Mouse (Mus musculus) embryonic facial prominence, embryonic 14.5 days (tissue): ENCODE measurements at regions not wholly inside any gene's neighbourhood (a gene's known extent, or its start where the extent isn't known, plus 50 kb on each side); places are given as distances from the start of the nearest gene placed in this dataset.

Source experiments
- ATAC-seq: fragments of 200-750 bp; cut with Nextera tagmentation; 2 replicates; pipeline ENCODE4 v1.8.0; 2017; ENCODE audit warnings: low read depth, moderate number of reproducible peaks, moderate TSS enrichment
- DNase-seq: peaks from one replicate; pipeline ENCODE4 v3.0.0-alpha.2; 2015; ENCODE audit warnings: low spot score
- H3K27ac ChIP-seq: fragments of 300-500 bp; sonication (generic); replicated peaks from 2 replicates; pipeline ENCODE4 v1.5.1; 2014; ENCODE audit warnings: low read depth, mild to moderate bottlenecking, low read length, moderate library complexity
- H3K27me3 ChIP-seq: fragments of 300-500 bp; sonication (generic); replicated peaks from 2 replicates; pipeline ENCODE4 v1.6.1; 2014; ENCODE audit warnings: low read length; ENCODE audit not compliant: control insufficient read depth, insufficient read depth
- H3K36me3 ChIP-seq: fragments of 300-500 bp; sonication (generic); 2 replicates; pipeline ENCODE4 v1.6.1; 2014; ENCODE audit warnings: low read length, mixed read lengths; ENCODE audit not compliant: control insufficient read depth, insufficient read depth
- H3K4me1 ChIP-seq: fragments of 300-500 bp; sonication (generic); 2 replicates; pipeline ENCODE4 v1.6.1; 2014; ENCODE audit warnings: antibody characterized with exemption, low read length; ENCODE audit not compliant: control insufficient read depth, insufficient read depth
- H3K4me2 ChIP-seq: fragments of 300-500 bp; sonication (generic); 2 replicates; pipeline ENCODE4 v1.6.1; 2014; ENCODE audit warnings: low read depth, mild to moderate bottlenecking, low read length, moderate library complexity, mixed read lengths
- H3K4me3 ChIP-seq: fragments of 300-500 bp; sonication (generic); 2 replicates; pipeline ENCODE4 v1.5.1; 2014; ENCODE audit warnings: low read depth, mild to moderate bottlenecking, low read length
- H3K9ac ChIP-seq: fragments of 300-500 bp; sonication (generic); 2 replicates; pipeline ENCODE4 v1.6.1; 2014; ENCODE audit warnings: low read depth, mild to moderate bottlenecking, low read length, moderate library complexity, mixed read lengths
- H3K9me3 ChIP-seq: fragments of 300-500 bp; sonication (generic); 2 replicates; pipeline ENCODE4 v1.6.1; 2016; ENCODE audit warnings: low read length; ENCODE audit not compliant: control insufficient read depth
- WGBS: fragments of 180-500 bp; shearing (Covaris S2); extraction: QIAGEN DNeasy Blood & Tissue Kit; methylation state at CpG from one replicate; pipeline ENCODE4 v1.1.7; 2014; 5-methylcytosine and 5-hydroxymethylcytosine counted together

DNA sequence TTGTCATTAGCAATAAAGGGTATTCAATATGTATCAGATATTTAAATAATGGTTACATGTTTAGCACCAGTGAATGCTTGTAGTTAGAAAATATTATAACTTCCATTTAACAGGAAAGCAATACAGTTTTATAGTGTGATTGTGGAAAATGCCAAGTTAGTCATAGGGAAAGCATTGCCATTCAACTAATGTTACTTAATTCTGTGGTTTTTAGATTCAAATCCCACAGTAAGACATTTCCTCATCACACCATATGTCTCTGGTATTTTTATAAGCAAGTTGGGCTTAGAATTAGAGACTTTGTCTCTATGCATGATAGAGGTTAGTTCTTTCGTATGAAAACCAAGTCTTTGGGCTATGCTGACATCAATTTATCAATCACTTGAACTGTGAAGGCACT, 133.0 kb downstream of the Prr30 start:
- DNase-seq, result no peak
- Histone ChIP-seq H3K9ac (no peak overlapping the region), H3K4me1 (no peaks in the 10 kb centered on the region), H3K36me3 (no peaks in the 10 kb centered on the region), H3K9me3 (no peaks in the 10 kb centered on the region), H3K27me3 (no peaks in the 10 kb centered on the region), H3K4me3 (no peak overlapping the region), H3K27ac (no peak overlapping the region), H3K4me2 (no peak overlapping the region)
- no peak for ATAC-seq
- WGBS, result 58% methylated on average over 1 of the region's 1 CpGs

DNA sequence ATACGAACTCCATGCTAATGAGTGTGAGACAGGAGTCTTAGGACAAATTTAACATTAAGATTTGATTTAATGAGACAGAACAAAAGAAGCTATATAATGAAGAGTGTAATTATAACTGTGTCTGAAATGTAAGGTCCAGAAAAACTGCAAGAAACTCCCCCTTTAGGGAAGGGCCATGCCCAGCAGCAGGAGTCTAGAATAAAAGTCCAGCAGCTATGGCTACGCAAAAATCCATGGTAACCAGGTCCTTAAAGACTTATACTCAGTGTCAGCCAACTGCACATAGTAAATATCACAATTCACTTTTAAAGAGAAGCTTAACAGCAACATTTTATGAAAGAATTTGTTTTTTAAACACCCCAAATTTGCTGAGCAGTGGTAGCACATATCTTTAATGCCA, 143.3 kb downstream of the Prr30 start:
- Histone ChIP-seq H3K27me3 (no peaks in the 10 kb centered on the region), H3K9ac (no peak overlapping the region), H3K4me3 (no peak overlapping the region), H3K27ac (no peak overlapping the region), H3K36me3 (no peaks in the 10 kb centered on the region), H3K4me2 (no peak overlapping the region), H3K4me1 (no peaks in the 10 kb centered on the region), H3K9me3 (no peaks in the 10 kb centered on the region)
- 85% methylated on average over 2 of the region's 2 CpGs for WGBS
- no peak for ATAC-seq
- no peak for DNase-seq

DNA sequence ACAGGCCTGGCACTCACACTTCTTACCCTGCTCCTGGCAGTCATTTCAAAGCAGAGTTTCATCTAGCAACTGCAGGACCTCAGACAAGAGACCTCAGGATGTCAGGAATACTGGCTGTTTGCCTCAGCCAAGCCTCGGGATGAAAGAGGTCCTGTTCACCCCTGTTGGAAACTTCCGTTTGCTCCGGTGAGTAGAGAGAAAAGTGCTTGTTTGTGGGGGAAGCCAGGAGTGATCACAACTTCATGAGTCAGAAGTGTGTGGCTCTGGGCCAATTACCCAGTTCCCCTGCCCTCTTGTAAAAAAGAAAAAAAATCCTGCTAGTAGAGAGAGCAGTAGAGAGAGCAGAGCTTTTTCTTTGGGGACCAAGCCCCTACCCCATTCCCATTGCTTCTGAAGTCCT, 144.2 kb downstream of the Prr30 start:
- DNase-seq, result peak; percentile 75
- Histone ChIP-seq H3K9me3 (no peaks in the 10 kb centered on the region), H3K27me3 (no peaks in the 10 kb centered on the region), H3K27ac (no peak overlapping the region), H3K36me3 (no peaks in the 10 kb centered on the region), H3K4me1 (no peaks in the 10 kb centered on the region), H3K4me3 (no peak overlapping the region), H3K4me2 (no peak overlapping the region), H3K9ac (no peak overlapping the region)
- WGBS, result 29% methylated on average over 3 of the region's 3 CpGs
- ATAC-seq, result peak; percentile 44; the same call in 1 of the 2 replicates

DNA sequence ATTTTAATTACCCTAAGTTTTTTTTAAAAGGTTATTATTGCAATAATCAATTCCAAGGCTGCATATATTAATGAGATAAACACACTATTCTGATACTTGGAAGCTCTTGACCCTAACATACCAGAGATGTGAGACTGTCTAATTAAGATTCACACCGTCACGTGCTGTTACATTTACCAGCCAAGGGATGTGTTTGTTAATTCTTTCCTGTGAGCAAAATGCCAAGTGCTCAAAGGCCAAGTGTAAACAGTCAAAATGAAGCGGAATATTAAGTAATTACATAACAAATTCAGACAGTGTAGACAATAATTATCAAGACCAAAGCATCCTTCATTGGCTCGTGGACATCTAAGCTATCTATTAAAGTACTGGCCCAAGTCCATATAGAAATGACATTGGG, 145.3 kb downstream of the Prr30 start:
- Histone ChIP-seq H3K27me3 (no peaks in the 10 kb centered on the region), H3K4me3 (no peak overlapping the region), H3K9ac (no peak overlapping the region), H3K27ac (no peak overlapping the region), H3K4me2 (no peak overlapping the region), H3K4me1 (no peaks in the 10 kb centered on the region), H3K36me3 (no peaks in the 10 kb centered on the region), H3K9me3 (no peaks in the 10 kb centered on the region)
- 79% methylated on average over 4 of the region's 4 CpGs for WGBS
- DNase-seq, result no peak
- ATAC-seq, result no peak

DNA sequence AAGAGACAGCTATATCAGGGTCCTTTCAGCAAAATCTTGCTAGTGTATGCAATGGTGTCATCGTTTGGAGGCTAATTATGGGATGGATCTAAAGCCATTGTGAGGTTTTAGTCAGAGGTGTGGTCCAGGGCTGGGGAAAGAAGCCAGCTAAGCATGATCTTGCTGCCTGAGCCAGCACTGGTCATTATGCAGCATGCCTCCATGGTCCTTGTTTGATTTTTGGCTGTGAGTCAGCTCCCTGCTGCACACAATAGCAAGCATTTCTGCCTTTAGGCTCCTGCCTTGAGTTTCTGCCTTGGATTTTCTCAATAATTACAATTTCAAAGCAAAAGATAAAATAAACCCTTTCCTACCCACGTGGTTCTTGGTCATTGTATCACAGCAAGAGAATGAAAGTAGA, 147.4 kb downstream of the Prr30 start:
- H3K36me3 ChIP-seq, result no peaks in the 10 kb centered on the region
- H3K9me3 ChIP-seq, result no peaks in the 10 kb centered on the region
- ATAC-seq, result no peak
- no peak overlapping the region for H3K4me3 ChIP-seq
- H3K4me1 ChIP-seq, result no peaks in the 10 kb centered on the region
- no peak for DNase-seq
- 70% methylated on average over 2 of the region's 2 CpGs for WGBS
- H3K27me3 ChIP-seq, result no peaks in the 10 kb centered on the region
- no peak overlapping the region for H3K9ac ChIP-seq
- H3K27ac ChIP-seq, result no peak overlapping the region
- no peak overlapping the region for H3K4me2 ChIP-seq

DNA sequence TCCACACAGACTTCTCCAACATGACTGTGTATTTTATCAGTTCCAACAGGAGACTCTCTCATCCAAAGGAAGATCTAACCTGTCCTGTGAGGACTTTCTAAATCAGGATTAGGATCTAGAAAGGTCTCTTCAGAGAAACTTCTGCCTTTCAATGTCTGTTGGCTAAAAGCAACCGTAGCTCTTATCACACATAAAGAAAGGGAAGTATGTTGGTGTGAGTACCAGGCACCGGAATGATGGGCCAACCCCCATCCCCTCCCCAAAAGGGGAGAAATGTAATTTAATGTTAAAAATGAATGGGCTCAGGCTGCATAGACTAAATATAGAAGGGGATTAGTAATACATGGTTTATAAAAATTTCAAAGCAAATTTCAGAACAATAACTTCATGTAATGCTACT, 149.9 kb downstream of the Prr30 start:
- no peak for DNase-seq
- no peaks in the 10 kb centered on the region for H3K9me3 ChIP-seq
- no peak overlapping the region for H3K9ac ChIP-seq
- no peak overlapping the region for H3K4me2 ChIP-seq
- H3K27me3 ChIP-seq, result no peaks in the 10 kb centered on the region
- H3K4me1 ChIP-seq, result no peaks in the 10 kb centered on the region
- 89% methylated on average over 2 of the region's 2 CpGs for WGBS
- ATAC-seq, result no peak
- no peak overlapping the region for H3K27ac ChIP-seq
- no peak overlapping the region for H3K4me3 ChIP-seq
- no peaks in the 10 kb centered on the region for H3K36me3 ChIP-seq

DNA sequence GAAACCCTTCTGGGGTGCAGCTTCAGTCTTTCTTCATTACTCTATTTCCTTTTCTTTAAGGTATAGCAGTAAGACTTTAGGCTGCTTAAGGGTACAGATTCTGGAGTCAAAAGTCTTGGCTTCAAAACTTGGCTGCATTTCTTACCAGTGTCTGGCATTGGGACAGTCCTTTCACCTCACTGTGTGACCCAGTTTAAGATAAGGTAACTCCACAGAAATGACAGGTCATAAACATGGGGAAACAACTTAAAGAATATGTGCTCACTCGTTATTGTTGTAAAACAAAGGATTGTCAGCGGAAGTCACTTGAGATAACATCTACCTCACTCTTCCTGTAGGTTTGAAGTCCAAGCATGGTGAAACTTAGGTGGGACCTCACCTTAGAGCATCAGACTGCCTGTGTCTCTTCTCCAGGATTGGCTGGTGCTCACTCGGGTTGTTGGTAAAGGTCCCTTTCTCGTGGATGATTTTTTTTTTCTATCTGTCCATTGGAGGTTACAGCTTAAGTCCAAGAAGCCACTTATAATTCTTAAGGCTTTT, 150.4 kb downstream of the Prr30 start:
- Histone ChIP-seq H3K27ac (no peak overlapping the region), H3K4me2 (no peak overlapping the region), H3K36me3 (no peaks in the 10 kb centered on the region), H3K4me1 (no peaks in the 10 kb centered on the region), H3K27me3 (no peaks in the 10 kb centered on the region), H3K9me3 (no peaks in the 10 kb centered on the region), H3K9ac (no peak overlapping the region), H3K4me3 (no peak overlapping the region)
- WGBS, result 85% methylated on average over 4 of the region's 4 CpGs
- DNase-seq (no peak), ATAC-seq (no peak)

DNA sequence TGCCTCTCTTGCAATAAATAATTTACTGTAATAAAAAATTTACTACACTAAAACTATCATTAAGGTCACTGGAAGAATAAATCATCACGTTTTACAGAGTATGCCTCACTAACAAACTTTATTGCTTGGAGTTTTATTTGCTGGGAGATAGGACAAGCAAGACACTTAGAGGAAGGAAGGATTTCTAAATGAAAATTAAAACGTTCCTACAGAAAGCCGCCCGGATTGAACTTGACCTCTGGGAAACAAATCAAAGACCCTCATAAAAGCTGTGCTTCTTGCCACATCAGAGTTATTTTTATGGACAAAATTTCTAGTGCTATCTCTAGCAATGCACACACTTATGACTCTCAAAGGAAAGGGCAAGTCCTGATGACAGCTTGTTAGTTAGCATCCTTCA, 156.6 kb downstream of the Prr30 start:
- Histone ChIP-seq H3K9ac (no peak overlapping the region), H3K4me2 (no peak overlapping the region), H3K4me3 (no peak overlapping the region), H3K27ac (no peak overlapping the region), H3K36me3 (no peaks in the 10 kb centered on the region), H3K4me1 (no peaks in the 10 kb centered on the region), H3K9me3 (no peaks in the 10 kb centered on the region), H3K27me3 (no peaks in the 10 kb centered on the region)
- 76% methylated on average over 4 of the region's 4 CpGs for WGBS
- ATAC-seq, result no peak
- DNase-seq, result no peak

DNA sequence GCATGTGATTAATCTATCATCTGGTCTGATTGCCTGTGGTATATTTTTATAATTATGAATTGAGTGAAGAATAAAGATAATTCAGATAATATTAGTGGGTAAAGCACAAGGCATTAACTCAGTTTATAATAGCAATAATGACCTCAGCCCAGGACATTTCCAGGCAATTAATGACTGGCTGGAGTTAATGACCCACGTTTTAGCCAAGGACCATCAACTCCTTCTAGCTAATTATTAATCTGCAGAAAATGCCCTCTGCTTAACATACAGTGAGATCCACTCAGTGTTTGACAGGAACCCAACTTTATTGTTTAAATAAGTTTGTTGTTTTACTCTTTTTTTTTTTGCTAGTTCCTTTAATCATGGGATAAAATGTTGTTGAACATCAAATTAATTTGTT, 199.1 kb downstream of the Prr30 start:
- H3K9me3 ChIP-seq, result no peaks in the 10 kb centered on the region
- H3K4me2 ChIP-seq, result no peak overlapping the region
- H3K9ac ChIP-seq, result no peak overlapping the region
- 61% methylated on average over 1 of the region's 1 CpGs for WGBS
- DNase-seq, result no peak
- no peak for ATAC-seq
- H3K27me3 ChIP-seq, result no peaks in the 10 kb centered on the region
- no peak overlapping the region for H3K4me3 ChIP-seq
- no peaks in the 10 kb centered on the region for H3K36me3 ChIP-seq
- H3K4me1 ChIP-seq, result no peaks in the 10 kb centered on the region
- H3K27ac ChIP-seq, result no peak overlapping the region
